Mouse (Mus musculus) liver, embryonic 14.5 days (tissue): ENCODE results near the gene Uhrf1bp1l. TPM values are rescaled to one million over a fixed set of nuclear protein-coding genes. Genes with fewer than 3 reads are reported as not detected.

Experiments
- ATAC-seq: fragments of 200-750 bp; cut with Nextera tagmentation; 2 replicates; pipeline ENCODE4 v1.8.0; 2017; ENCODE audit warnings: moderate number of reproducible peaks, mild to moderate bottlenecking, moderate library complexity; ENCODE audit not compliant: insufficient read depth
- DNase-seq, 3 experiments: peaks; one replicate each; pipeline ENCODE4 v3.0.0-alpha.2; 2012 to 2013; ENCODE audit warnings: low read depth in 3 of 3, low spot score in 3 of 3
- H3K27ac ChIP-seq: fragments of 300-500 bp; sonication (generic); 2 replicates; pipeline ENCODE4 v1.5.1; 2014; ENCODE audit warnings: moderate library complexity, mild to moderate bottlenecking, control low read depth, inconsistent platforms
- H3K27me3 ChIP-seq: fragments of 300-500 bp; sonication (generic); 2 replicates; pipeline ENCODE4 v1.6.1; 2014; ENCODE audit warnings: mild to moderate bottlenecking, low read length, moderate library complexity; ENCODE audit not compliant: control insufficient read depth, insufficient read depth
- H3K36me3 ChIP-seq: fragments of 300-500 bp; sonication (generic); replicated peaks from 2 replicates; pipeline ENCODE4 v1.6.1; 2014; ENCODE audit warnings: low read depth; ENCODE audit not compliant: control insufficient read depth, insufficient read depth
- H3K4me1 ChIP-seq, 2 experiments: fragments of 200-500 bp in 1 of 2; fragments of 300-500 bp in 1 of 2; sonication (generic) in 1 of 2; replicated peaks; 2 replicates each; pipeline ENCODE4 v1.6.1; 2012 to 2014; ENCODE audit warnings: antibody characterized with exemption in 1 of 2, inconsistent platforms in 1 of 2, low read length in 1 of 2; ENCODE audit not compliant: control insufficient read depth in 2 of 2, insufficient read depth in 2 of 2
- H3K4me2 ChIP-seq: fragments of 300-500 bp; sonication (generic); 2 replicates; pipeline ENCODE4 v1.6.1; 2014; ENCODE audit warnings: low read depth, mild to moderate bottlenecking, control low read depth, moderate library complexity
- H3K4me3 ChIP-seq, 2 experiments: fragments of 200-500 bp in 1 of 2; fragments of 300-500 bp in 1 of 2; sonication (generic) in 1 of 2; 2 replicates each; pipeline ENCODE4 v1.5.1; 2012 to 2014; ENCODE audit warnings: low read depth in 2 of 2, low read length in 2 of 2, mild to moderate bottlenecking in 2 of 2, control low read depth in 1 of 2, inconsistent platforms in 1 of 2, moderate library complexity in 1 of 2; ENCODE audit not compliant: insufficient read depth in 1 of 2
- H3K9ac ChIP-seq: fragments of 300-500 bp; sonication (generic); replicated peaks from 2 replicates; pipeline ENCODE4 v1.6.1; 2014; ENCODE audit warnings: mild to moderate bottlenecking, control low read depth, moderate library complexity
- H3K9me3 ChIP-seq: fragments of 300-500 bp; sonication (generic); 2 replicates; pipeline ENCODE4 v1.6.1; 2016; ENCODE audit warnings: low read length, mixed read lengths; ENCODE audit not compliant: control insufficient read depth
- CTCF ChIP-seq: IDR thresholded peaks from 2 replicates; pipeline ENCODE4 v1.5.1; 2016; ENCODE audit warnings: antibody characterized with exemption, low read depth, control low read depth
- EP300 ChIP-seq: IDR thresholded peaks from 2 replicates; pipeline ENCODE4 v1.6.1; 2016; ENCODE audit warnings: antibody characterized with exemption, low read depth
- WGBS: fragments of 180-500 bp; shearing (Covaris S2); extraction: QIAGEN DNeasy Blood & Tissue Kit; methylation state at CpG from one replicate; pipeline ENCODE4 v1.1.7; 2014; ENCODE audit not compliant: insufficient replicate concordance; 5-methylcytosine and 5-hydroxymethylcytosine counted together
- polyA plus RNA-seq, 2 experiments: library from polyadenylated mRNA; depleted of rRNA in 1 of 2; stranded (reverse) in 1 of 2; unstranded in 1 of 2; fragments of >200 nt; fragmentation: Nextera tagmentation in 1 of 2; extraction: Ambion mirVana in 1 of 2; gene quantifications; 2 replicates each; pipeline versions ENCODE4 v1.2.1 to v1.2.3; 2012 to 2014

The Uhrf1bp1l gene
- polyA plus RNA-seq, 2 experiments = 9.6 TPM

GRCm38 (mm10) chr10:89743266-89743665, 1.5 kb upstream of the Uhrf1bp1l start:
- peaks cover 5 to 12% of the 10 kb centered on the region in 2 experiments for H3K4me1 ChIP-seq
- H3K4me2 ChIP-seq = no peak overlapping the region
- no peak overlapping the region for H3K27ac ChIP-seq
- no peaks in the 10 kb centered on the region for H3K9me3 ChIP-seq
- no peak for ATAC-seq
- WGBS = 55% methylated on average over 4 of the region's 4 CpGs
- H3K9ac ChIP-seq = no peak overlapping the region
- no peak for DNase-seq
- TF ChIP-seq EP300 (no peak), CTCF (no peak)
- H3K4me3 ChIP-seq = no peak overlapping the region
- no peaks in the 10 kb centered on the region for H3K27me3 ChIP-seq
- no peaks in the 10 kb centered on the region for H3K36me3 ChIP-seq

- H3K9ac ChIP-seq = peak overlapping the region; percentile 35; the same call in 1 of the 2 replicates
- peak overlapping the region; percentile 53 to 99 for H3K4me3 ChIP-seq
- H3K27me3 ChIP-seq = no peaks in the 10 kb centered on the region
- no peak for ATAC-seq
- H3K4me1 ChIP-seq = peaks cover 5 to 12% of the 10 kb centered on the region in 2 experiments
- H3K4me2 ChIP-seq = peak overlapping the region; percentile 85
- no peaks in the 10 kb centered on the region for H3K36me3 ChIP-seq
- 9% methylated on average over 3 of the region's 3 CpGs for WGBS
- TF ChIP-seq CTCF (no peak), EP300 (no peak)
- DNase-seq = no peak
- H3K9me3 ChIP-seq = no peaks in the 10 kb centered on the region
- H3K27ac ChIP-seq = no peak overlapping the region
These were observed 450 bp upstream of the Uhrf1bp1l start for GRCm38 (mm10) chr10:89744341-89744740.

GRCm38 (mm10) chr10:89745666-89746020, 852 bp downstream of the Uhrf1bp1l start:
- H3K9ac ChIP-seq = peak overlapping the region; percentile 94
- H3K4me3 ChIP-seq = peak overlapping the region; percentile 79 to 99
- H3K27me3 ChIP-seq = no peaks in the 10 kb centered on the region
- ATAC-seq = no peak
- TF ChIP-seq EP300 (no peak), CTCF (no peak)
- under 1% methylated on average over 14 of the region's 14 CpGs for WGBS
- H3K4me1 ChIP-seq = peaks cover 5 to 12% of the 10 kb centered on the region in 2 experiments
- no peak overlapping the region for H3K27ac ChIP-seq
- H3K9me3 ChIP-seq = no peaks in the 10 kb centered on the region
- peak overlapping the region; percentile 85 for H3K4me2 ChIP-seq
- H3K36me3 ChIP-seq = no peaks in the 10 kb centered on the region
- DNase-seq = no peak

- Histone ChIP-seq H3K9me3 (no peaks in the 10 kb centered on the region), H3K27me3 (no peaks in the 10 kb centered on the region), H3K4me2 (no peak overlapping the region), H3K9ac (no peak overlapping the region), H3K36me3 (no peaks in the 10 kb centered on the region), H3K27ac (no peak overlapping the region), H3K4me1 (peaks cover 5 to 12% of the 10 kb centered on the region in 2 experiments), H3K4me3 (no peak overlapping the region)
- 76% methylated on average over 3 of the region's 3 CpGs for WGBS
- ATAC-seq = no peak
- TF ChIP-seq CTCF = no peak
- TF ChIP-seq EP300 = no peak
- no peak for DNase-seq
These were observed 1.8 kb downstream of the Uhrf1bp1l start for GRCm38 (mm10) chr10:89746581-89746980.

- TF ChIP-seq EP300 = no peak
- TF ChIP-seq CTCF = no peak
- Histone ChIP-seq H3K36me3 (no peaks in the 10 kb centered on the region), H3K9me3 (no peaks in the 10 kb centered on the region), H3K4me2 (no peak overlapping the region), H3K4me3 (no peak overlapping the region), H3K4me1 (peaks cover 5 to 14% of the 10 kb centered on the region in 2 experiments), H3K27ac (no peak overlapping the region), H3K9ac (no peak overlapping the region), H3K27me3 (no peaks in the 10 kb centered on the region)
- DNase-seq = no peak
- no peak for ATAC-seq
- 63% methylated on average over 8 of the region's 8 CpGs for WGBS
These were observed 2.6 kb downstream of the Uhrf1bp1l start for GRCm38 (mm10) chr10:89747221-89747905.
